Mouse (Mus musculus) liver, embryonic 18 days (tissue): ENCODE measurements around the gene Armc2. TPM values are rescaled to one million over a fixed set of nuclear protein-coding genes. Genes with fewer than 3 reads are reported as not detected.

Source experiments
- polyA plus RNA-seq: library from polyadenylated mRNA; depleted of rRNA; stranded (reverse); fragments of >200 nt; gene quantifications from 2 replicates; pipeline ENCODE4 v1.2.3, GENCODE M21; 2012; rRNA removed

The Armc2 gene
- polyA plus RNA-seq, result 0.06 and 0.09 TPM in 2 replicates

GRCm38 (mm10) chr10:42018016-42018949 is at the start of gene Armc2:
Armc2 (minus strand) TSS chr10:42018442.

Other genes with a start within 250 kb of the Armc2 start
- 5.4 and 6.0 TPM in 2 replicates for gene Cep57l1, start 208.6 kb downstream of the Armc2 start, polyA plus RNA-seq
- 16.3 and 17.2 TPM in 2 replicates for gene Sesn1, start 208.5 kb downstream of the Armc2 start, polyA plus RNA-seq